Mouse (Mus musculus) forebrain, embryonic 13.5 days (tissue): ENCODE results near the gene Csf1. TPM values are rescaled to one million over a fixed set of nuclear protein-coding genes. Genes with fewer than 3 reads are reported as not detected.

Source experiments
- ATAC-seq: fragments of 200-750 bp; cut with Nextera tagmentation; 2 replicates; pipeline ENCODE4 v1.8.0; 2017
- H3K27ac ChIP-seq: fragments of 300-500 bp; sonication (generic); 2 replicates; pipeline ENCODE4 v1.5.1; 2015; ENCODE audit warnings: inconsistent platforms, mild to moderate bottlenecking, moderate library complexity
- H3K27me3 ChIP-seq: fragments of 300-500 bp; sonication (generic); 2 replicates; pipeline ENCODE4 v1.6.1; 2015; ENCODE audit warnings: mild to moderate bottlenecking, inconsistent platforms
- H3K36me3 ChIP-seq: fragments of 300-500 bp; sonication (generic); 2 replicates; pipeline ENCODE4 v1.6.1; 2015; ENCODE audit warnings: mild to moderate bottlenecking, inconsistent platforms; ENCODE audit not compliant: poor library complexity, severe bottlenecking
- H3K4me1 ChIP-seq: fragments of 300-500 bp; sonication (generic); 2 replicates; pipeline ENCODE4 v1.6.1; 2015; ENCODE audit warnings: inconsistent platforms
- H3K4me2 ChIP-seq: fragments of 300-500 bp; sonication (generic); 2 replicates; pipeline ENCODE4 v1.6.1; 2015; ENCODE audit warnings: inconsistent platforms, mild to moderate bottlenecking, moderate library complexity
- H3K4me3 ChIP-seq: fragments of 300-500 bp; sonication (generic); 2 replicates; pipeline ENCODE4 v1.5.1; 2015; ENCODE audit warnings: mild to moderate bottlenecking, inconsistent platforms
- H3K9ac ChIP-seq: fragments of 300-500 bp; sonication (generic); 2 replicates; pipeline ENCODE4 v1.6.1; 2015; ENCODE audit warnings: mild to moderate bottlenecking, inconsistent platforms
- H3K9me3 ChIP-seq: fragments of 300-500 bp; sonication (generic); replicated peaks from 2 replicates; pipeline ENCODE4 v1.6.1; 2016; ENCODE audit warnings: inconsistent platforms
- WGBS: fragments of 180-500 bp; shearing (Covaris S2); methylation state at CpG from one replicate; pipeline ENCODE4 v1.1.7; 2015; 5-methylcytosine and 5-hydroxymethylcytosine counted together
- polyA plus RNA-seq: library from polyadenylated mRNA; unstranded; fragments of >200 nt; fragmentation: Nextera tagmentation; extraction: Ambion mirVana; gene quantifications from 2 replicates; pipeline ENCODE4 v1.2.1, GENCODE M21; 2015

Gene Csf1
- polyA plus RNA-seq, 1 experiment from 2014 or later, result 4.5 TPM

DNA sequence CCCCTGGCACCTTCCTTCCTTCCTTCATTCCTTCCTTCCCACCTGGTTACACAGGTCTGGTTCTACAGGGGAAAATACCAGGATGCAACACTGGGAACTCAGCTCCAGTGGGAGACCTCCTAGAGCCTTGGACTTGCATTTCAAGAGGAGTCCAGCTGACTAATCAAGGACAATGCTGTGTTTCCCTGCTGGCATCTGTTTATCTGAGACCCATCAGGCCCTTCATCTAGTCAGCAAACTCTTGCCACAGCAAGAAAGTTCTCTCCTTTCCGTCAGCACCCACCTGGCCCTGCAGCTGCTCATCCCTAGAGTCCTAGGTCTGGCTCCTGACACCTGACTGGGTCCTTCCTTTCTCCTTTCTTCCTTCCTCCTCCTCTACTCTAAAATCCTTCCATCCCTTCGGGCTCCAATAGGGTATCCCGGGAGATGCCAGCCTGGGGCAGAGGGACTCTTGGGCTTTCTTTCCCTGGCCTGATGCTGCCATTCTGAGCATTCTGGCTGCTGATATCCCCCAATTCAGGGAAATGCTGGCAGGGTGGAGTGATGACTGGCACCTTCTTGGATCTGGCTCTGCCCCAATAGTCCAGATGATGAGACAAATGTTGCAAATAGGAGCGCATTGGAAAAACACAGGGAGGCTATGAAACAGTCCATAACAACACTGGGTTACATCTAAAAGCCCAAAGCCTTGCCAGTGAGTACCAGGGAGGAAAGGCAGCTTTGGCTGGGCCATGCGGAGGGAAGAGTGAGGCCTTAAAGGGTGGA, 2.7 kb downstream of the Csf1 start:
- Histone ChIP-seq H3K9me3 (no peaks in the 10 kb centered on the region), H3K4me2 (peak overlapping the region; percentile 84), H3K4me3 (no peak overlapping the region), H3K4me1 (peaks cover 34% of the 10 kb centered on the region), H3K36me3 (0 out of 2 replicates have a peak, but pooled peaks cover 6% of the 10 kb centered on the region), H3K27ac (peak overlapping the region; percentile 44), H3K27me3 (0 out of 2 replicates have a peak, but pooled peaks cover 4% of the 10 kb centered on the region), H3K9ac (no peak overlapping the region)
- 81% methylated on average over 5 of the region's 5 CpGs for WGBS
- peak; percentile 42; the same call in 1 of the 2 replicates for ATAC-seq

DNA sequence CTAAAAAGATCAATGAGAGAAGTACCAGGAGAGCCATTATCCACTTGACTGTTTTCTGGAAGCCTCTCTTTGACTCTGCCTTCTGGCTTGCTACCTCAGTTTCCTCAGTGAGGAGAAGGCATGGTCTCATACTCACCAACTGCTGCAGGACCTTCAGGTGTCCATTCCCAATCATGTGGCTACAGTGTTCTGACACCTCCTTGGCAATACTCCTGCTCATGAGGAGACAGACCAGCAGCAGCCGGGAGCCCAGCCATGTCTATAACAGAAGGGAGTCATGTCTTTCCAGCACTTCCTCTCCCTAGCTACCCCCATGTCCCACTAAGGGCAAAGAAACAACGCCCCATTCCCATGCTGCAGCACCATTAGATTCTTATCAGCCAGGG, 3.8 kb downstream of the Csf1 start:
- no peak for ATAC-seq
- 0 out of 2 replicates have a peak, but pooled peaks cover 6% of the 10 kb centered on the region for H3K36me3 ChIP-seq
- no peak overlapping the region for H3K4me2 ChIP-seq
- H3K4me1 ChIP-seq, result peaks cover 39% of the 10 kb centered on the region
- 84% methylated on average over 2 of the region's 2 CpGs for WGBS
- H3K27ac ChIP-seq, result no peak overlapping the region
- no peak overlapping the region for H3K9ac ChIP-seq
- H3K27me3 ChIP-seq, result 0 out of 2 replicates have a peak, but pooled peaks cover 4% of the 10 kb centered on the region
- no peaks in the 10 kb centered on the region for H3K9me3 ChIP-seq
- H3K4me3 ChIP-seq, result no peak overlapping the region

GRCm38 (mm10) chr3:107755702-107756480, 4.4 kb downstream of the Csf1 start:
- Histone ChIP-seq H3K4me1 (peaks cover 45% of the 10 kb centered on the region), H3K9ac (no peak overlapping the region), H3K27me3 (no peaks in the 10 kb centered on the region), H3K27ac (no peak overlapping the region), H3K4me3 (no peak overlapping the region), H3K9me3 (no peaks in the 10 kb centered on the region), H3K4me2 (no peak overlapping the region), H3K36me3 (0 out of 2 replicates have a peak, but pooled peaks cover 10% of the 10 kb centered on the region)
- WGBS, result 70% methylated on average over 5 of the region's 5 CpGs
- no peak for ATAC-seq

DNA sequence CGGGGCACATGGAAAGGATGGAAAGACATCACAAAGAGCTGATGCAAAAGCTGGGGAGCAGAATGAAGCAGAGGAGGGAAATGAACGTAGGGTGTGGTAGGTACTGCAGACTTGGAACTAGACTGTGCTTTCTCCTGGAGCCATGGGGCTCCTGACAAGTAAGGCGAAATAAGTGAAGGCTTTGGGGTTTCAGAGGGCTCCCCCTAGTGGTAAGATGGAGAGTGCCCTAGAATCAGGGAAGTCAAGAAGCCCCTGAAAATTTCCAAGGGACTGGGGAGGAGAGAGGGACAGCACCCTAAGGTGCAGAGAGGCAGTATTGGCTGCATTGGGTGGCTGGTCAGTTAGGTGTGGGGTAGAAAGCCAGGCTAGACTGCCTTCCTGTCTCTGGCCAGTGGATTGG, 5.6 kb downstream of the Csf1 start:
- Histone ChIP-seq H3K27ac (no peak overlapping the region), H3K9me3 (no peaks in the 10 kb centered on the region), H3K4me3 (no peak overlapping the region), H3K27me3 (no peaks in the 10 kb centered on the region), H3K36me3 (0 out of 2 replicates have a peak, but pooled peaks cover 10% of the 10 kb centered on the region), H3K9ac (no peak overlapping the region), H3K4me1 (peaks cover 39% of the 10 kb centered on the region), H3K4me2 (no peak overlapping the region)
- ATAC-seq, result no peak
- WGBS, result 42% methylated on average over 3 of the region's 3 CpGs

DNA sequence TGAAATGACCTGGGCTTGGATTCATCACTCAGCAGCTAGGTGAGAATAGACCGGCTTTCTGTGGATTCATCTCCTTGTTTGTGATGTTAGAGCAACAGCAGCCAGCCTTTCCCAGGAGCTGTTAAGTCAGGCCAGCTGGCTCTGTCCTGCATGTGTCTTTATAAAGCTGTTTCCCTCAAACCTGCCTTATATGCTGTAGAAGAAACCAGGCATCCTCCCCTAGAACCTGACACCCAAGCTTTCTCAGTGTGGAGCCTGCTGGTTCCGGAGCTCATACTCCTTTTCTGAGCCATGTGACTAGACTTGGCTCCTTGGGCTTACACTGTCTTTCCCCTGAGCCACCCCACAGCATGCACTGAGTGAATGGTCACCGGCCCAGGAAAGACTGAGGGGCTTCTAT, 8.7 kb downstream of the Csf1 start:
- peaks cover 16% of the 10 kb centered on the region for H3K4me1 ChIP-seq
- H3K27ac ChIP-seq, result peak overlapping the region; percentile 31; the same call in 1 of the 2 replicates
- ATAC-seq, result no peak
- no peak overlapping the region for H3K4me2 ChIP-seq
- no peaks in the 10 kb centered on the region for H3K9me3 ChIP-seq
- no peak overlapping the region for H3K4me3 ChIP-seq
- WGBS, result 73% methylated on average over 3 of the region's 3 CpGs
- H3K9ac ChIP-seq, result no peak overlapping the region
- H3K27me3 ChIP-seq, result no peaks in the 10 kb centered on the region
- H3K36me3 ChIP-seq, result 0 out of 2 replicates have a peak, but pooled peaks cover 14% of the 10 kb centered on the region

GRCm38 (mm10) chr3:107750775-107751540, 9.3 kb downstream of the Csf1 start:
- 75% methylated on average over 9 of the region's 9 CpGs for WGBS
- Histone ChIP-seq H3K36me3 (0 out of 2 replicates have a peak, but pooled peaks cover 15% of the 10 kb centered on the region), H3K27me3 (no peaks in the 10 kb centered on the region), H3K4me1 (peaks cover 16% of the 10 kb centered on the region), H3K4me2 (no peak overlapping the region), H3K9ac (no peak overlapping the region), H3K27ac (peak overlapping the region; percentile 31; the same call in 1 of the 2 replicates), H3K9me3 (no peaks in the 10 kb centered on the region), H3K4me3 (no peak overlapping the region)
- 0 out of 2 replicates have a peak, but pooled peaks have one; percentile 42 for ATAC-seq

- WGBS, result 70% methylated on average over 4 of the region's 4 CpGs
- Histone ChIP-seq H3K36me3 (0 out of 2 replicates have a peak, but pooled peaks cover 20% of the 10 kb centered on the region), H3K9ac (no peak overlapping the region), H3K27me3 (no peaks in the 10 kb centered on the region), H3K4me2 (no peak overlapping the region), H3K4me3 (no peak overlapping the region), H3K9me3 (no peaks in the 10 kb centered on the region), H3K4me1 (peaks cover 16% of the 10 kb centered on the region), H3K27ac (no peak overlapping the region)
- no peak for ATAC-seq
Observed at GRCm38 (mm10) chr3:107749446-107749845, 10.8 kb downstream of the Csf1 start.

DNA sequence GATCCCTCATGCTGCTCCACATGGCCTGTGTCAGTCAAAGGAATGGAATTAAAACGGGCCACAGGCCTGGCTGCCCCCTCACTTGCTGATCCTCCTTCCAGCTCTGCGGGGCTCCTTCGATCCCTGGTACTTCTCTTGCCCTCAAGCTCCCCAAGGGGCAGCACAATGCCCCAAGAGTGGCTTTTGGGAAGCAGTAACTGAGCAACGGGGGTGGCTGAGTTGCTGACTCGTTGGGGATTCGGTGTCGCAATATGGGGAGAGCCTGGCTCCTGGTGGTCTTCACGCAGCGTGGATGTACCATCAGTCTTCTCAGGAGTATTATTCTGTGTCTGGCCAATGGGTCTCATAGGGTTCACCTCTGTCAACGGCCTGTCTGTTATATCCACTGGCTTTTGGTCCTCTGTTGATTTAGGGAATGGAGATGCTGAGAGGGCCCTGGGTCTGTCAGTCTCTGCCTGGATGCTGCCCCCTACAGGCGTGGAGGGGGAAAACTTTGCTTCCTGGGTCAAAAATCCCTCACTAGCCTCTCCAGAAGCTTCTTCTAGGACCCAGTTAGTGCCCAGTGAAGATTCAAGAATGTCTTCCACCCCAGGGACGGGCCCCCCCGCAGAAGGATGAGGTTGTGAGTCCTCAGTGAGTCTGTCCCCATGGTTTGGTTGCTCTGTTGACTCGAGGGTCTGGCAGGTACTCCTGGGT, 11.9 kb downstream of the Csf1 start:
- Histone ChIP-seq H3K27ac (no peak overlapping the region), H3K9me3 (no peaks in the 10 kb centered on the region), H3K27me3 (no peaks in the 10 kb centered on the region), H3K4me3 (no peak overlapping the region), H3K36me3 (0 out of 2 replicates have a peak, but pooled peaks cover 20% of the 10 kb centered on the region), H3K4me1 (peaks cover 16% of the 10 kb centered on the region), H3K4me2 (no peak overlapping the region), H3K9ac (no peak overlapping the region)
- 78% methylated on average over 14 of the region's 14 CpGs for WGBS
- ATAC-seq, result no peak

DNA sequence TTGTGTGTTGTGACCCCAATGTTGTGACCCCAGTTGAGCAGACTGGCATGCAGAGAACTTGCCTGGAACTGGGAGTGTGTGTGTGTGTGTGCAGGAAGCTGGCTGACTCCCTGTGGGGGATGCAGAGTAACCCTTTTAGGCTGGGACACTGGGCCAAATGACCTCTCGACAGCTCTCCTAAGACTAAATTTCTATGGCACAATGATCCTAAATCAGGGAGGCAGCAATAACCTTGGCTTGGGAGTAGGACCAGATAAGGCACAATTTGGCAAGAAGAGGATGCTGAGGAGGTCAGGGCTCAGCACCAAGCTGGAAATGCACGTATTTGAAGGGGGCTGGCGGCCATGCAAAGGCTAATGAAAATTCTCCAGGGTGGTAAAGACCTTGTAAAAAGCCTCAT, 14.2 kb downstream of the Csf1 start:
- Histone ChIP-seq H3K9me3 (no peaks in the 10 kb centered on the region), H3K27ac (no peak overlapping the region)
- 87% methylated on average over 3 of the region's 3 CpGs for WGBS

DNA sequence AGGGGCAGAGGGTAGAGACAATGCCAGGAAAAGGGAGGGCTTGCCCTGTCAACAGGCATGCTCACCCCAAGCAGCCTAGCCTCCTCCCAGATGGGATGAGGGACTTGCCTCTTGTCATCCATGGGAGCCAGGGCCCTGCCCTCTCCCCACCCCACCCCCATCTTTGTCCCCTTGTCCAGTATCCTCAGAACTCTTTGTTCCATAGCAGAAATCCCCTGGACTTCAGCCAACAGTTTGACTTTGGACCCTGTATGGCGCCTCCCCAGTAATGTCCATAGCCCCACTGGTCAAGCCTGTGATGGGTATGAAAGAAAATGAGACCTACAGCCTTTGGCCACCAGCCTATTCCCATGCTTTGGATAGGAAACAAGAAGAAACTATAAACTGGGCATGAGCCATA, 16.6 kb downstream of the Csf1 start:
- Histone ChIP-seq H3K4me2 (no peak overlapping the region), H3K4me1 (peaks cover 33% of the 10 kb centered on the region), H3K36me3 (peaks cover 14% of the 10 kb centered on the region; the same call in 1 of the 2 replicates), H3K9ac (no peak overlapping the region), H3K9me3 (no peaks in the 10 kb centered on the region), H3K27me3 (no peaks in the 10 kb centered on the region), H3K27ac (no peak overlapping the region), H3K4me3 (no peak overlapping the region)
- no peak for ATAC-seq
- WGBS, result 100% methylated on average over 1 of the region's 1 CpGs

More for the DNA sequence above, 14.2 kb downstream of the Csf1 start:
- Histone ChIP-seq H3K9ac (no peak overlapping the region), H3K4me1 (peaks cover 23% of the 10 kb centered on the region), H3K27me3 (no peaks in the 10 kb centered on the region), H3K4me2 (no peak overlapping the region), H3K4me3 (no peak overlapping the region), H3K36me3 (peaks cover 14% of the 10 kb centered on the region; the same call in 1 of the 2 replicates)
- ATAC-seq, result no peak

GRCm38 (mm10) chr3:107743107-107743506, 17.2 kb downstream of the Csf1 start:
- Histone ChIP-seq H3K27me3 (no peaks in the 10 kb centered on the region), H3K9me3 (no peaks in the 10 kb centered on the region), H3K9ac (no peak overlapping the region), H3K36me3 (peaks cover 14% of the 10 kb centered on the region; the same call in 1 of the 2 replicates), H3K4me1 (peaks cover 33% of the 10 kb centered on the region), H3K4me2 (no peak overlapping the region), H3K4me3 (no peak overlapping the region), H3K27ac (no peak overlapping the region)
- 54% methylated on average over 3 of the region's 3 CpGs for WGBS
- ATAC-seq, result no peak
